Mouse (Mus musculus) gastrocnemius, postnatal 4 days (tissue): Measurements from ENCODE around the gene Spout1. TPM values are rescaled to one million over a fixed set of nuclear protein-coding genes. Genes with fewer than 3 reads are reported as not detected.
"Not testable (repeated sequence)": the region's sequence is repeated elsewhere in the genome, so short reads cannot be mapped to it uniquely, and the experiment has no call there.

Experiments used
- DNase-seq, 2 experiments: peaks; one replicate each; pipeline ENCODE4 v3.0.0; 2021 to 2022; ENCODE audit warnings: low spot score in 2 of 2, mixed read lengths in 2 of 2
- total RNA-seq, 2 experiments: library from RNA; stranded (reverse); gene quantifications; 2 replicates each; pipeline ENCODE4 v1.2.3; 2021

Gene Spout1
- total RNA-seq, 2 experiments from 2014 or later: 11.9 to 13.6 TPM

DNA sequence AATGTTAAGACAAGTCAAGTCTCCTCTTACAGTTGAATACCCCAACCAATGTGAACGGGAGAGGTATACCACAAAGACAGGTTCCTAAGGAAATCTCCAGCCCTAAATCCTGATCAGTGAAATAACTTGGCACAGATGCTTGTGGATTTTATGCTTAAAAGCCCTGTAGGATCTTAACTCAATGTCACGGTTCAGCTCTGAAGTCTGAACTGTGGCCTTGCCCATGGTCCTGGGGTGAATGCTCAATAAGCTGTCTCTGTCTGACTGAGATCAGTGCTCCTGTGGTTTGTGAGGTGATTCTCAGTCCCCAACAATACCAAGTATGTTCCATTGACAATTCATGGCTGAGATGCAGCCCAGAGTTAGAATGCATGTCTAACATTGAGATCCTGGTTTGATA, 4.2 kb upstream of the Spout1 start:
- no peak for DNase-seq

DNA sequence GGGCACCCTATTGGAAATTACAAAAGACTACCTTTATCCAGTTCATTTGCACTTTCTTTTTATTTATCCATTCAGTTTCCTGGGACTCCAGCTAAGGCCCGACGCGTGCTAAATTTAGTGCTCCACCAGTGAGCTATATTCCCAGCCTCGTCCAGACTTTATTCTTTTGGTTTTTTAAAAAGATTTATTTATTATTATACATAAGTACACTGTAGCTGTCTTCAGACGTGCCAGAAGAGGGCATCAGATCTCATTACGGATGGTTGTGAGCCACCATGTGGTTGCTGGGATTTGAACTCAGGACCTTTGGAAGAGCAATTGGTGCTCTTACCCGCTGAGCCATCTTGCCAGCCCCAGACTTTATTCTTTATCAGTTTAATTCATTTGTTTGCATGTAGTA, 452 bp upstream of the Spout1 start:
- not testable (repeated sequence) for DNase-seq

DNA sequence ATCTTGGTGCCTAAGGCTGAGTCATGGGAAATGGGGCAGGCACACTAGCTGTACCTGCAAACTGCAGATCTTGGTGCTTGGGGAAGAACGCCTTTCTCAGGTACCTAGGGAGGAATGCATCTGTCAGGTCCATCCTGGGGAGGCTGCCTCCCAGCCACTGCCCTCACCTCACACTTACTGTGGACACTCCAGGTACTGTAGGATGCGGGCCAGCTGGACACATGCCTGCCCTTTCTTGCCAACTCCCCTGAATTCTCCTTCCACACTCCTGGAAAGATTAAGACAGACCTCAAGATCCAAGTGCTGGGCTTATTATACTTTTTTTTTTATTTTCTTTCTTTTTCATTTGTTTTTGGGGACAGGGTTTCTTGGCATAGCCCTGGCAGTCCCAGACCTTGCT, 1.7 kb downstream of the Spout1 start:
- no peak for DNase-seq

DNA sequence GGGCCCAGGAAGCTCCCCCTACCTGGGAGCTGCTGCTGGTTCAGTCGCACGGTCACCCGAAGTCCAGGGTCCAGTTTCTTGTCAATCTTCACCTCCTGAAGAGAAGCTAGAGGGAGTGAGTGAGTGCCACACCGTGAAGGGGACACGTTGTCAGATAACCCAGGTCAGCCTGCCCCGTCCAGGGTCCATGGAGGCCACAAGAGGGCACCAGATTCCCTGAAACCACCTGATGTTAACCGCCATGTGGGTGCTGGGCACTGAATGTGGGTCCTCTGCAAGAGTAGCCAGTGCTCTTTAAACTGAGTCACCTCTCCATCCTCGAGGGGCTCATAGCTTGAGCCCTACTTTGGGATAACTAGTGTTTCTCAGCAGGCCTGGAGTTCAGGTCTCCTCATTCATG, 2.4 kb downstream of the Spout1 start:
- DNase-seq: no peak

DNA sequence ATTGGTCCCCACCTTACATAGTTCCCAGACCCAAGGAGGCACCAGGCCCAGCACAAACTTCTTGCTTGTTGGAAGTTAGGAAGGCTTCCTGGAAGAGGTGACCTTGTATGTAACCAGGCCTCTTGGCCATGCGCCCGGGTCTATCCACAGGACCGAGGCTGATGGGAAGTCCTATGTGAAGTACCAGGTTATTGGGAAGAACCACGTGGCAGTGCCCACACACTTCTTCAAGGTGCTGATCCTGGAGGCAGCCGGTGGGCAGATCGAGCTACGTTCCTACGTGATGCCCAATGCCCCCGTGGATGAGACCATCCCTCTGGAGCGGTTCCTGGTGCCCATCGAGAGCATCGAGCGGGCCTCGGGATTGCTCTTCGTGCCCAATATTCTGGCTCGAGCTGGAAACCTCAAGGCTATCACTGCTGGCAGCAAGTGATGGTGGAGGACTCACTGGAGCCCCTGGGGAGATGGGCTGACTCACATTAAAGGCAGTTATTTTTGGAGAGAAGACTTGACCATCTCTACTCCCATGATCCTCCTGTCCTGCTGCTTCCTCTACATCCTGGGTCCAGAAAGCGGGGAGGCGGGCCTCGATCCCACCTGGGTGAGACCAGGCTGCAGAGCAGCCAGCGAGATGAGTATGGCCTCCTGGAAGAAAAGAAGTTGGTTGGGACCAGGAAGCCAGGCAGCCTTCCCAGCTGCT, 4.6 kb downstream of the Spout1 start:
- no peak for DNase-seq

DNA sequence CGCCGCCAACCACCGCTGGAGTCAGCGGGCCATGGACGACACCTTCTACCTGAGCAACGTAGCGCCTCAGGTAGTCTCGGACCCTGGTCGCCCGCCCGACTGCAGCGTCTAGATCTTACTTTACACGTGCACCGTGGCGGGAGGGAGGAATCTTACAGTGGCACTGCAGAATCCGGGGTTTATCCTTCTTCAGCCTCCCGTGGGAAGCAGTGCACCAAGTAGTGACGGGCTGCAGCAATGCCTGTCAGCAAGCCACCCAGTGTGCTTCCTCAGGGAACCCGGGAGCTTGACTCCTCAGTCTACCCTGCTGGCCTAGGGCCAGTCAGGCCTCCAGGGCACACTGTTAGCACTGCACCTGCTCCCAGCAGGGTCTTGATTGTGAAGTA, 6.3 kb downstream of the Spout1 start:
- DNase-seq: no peak

DNA sequence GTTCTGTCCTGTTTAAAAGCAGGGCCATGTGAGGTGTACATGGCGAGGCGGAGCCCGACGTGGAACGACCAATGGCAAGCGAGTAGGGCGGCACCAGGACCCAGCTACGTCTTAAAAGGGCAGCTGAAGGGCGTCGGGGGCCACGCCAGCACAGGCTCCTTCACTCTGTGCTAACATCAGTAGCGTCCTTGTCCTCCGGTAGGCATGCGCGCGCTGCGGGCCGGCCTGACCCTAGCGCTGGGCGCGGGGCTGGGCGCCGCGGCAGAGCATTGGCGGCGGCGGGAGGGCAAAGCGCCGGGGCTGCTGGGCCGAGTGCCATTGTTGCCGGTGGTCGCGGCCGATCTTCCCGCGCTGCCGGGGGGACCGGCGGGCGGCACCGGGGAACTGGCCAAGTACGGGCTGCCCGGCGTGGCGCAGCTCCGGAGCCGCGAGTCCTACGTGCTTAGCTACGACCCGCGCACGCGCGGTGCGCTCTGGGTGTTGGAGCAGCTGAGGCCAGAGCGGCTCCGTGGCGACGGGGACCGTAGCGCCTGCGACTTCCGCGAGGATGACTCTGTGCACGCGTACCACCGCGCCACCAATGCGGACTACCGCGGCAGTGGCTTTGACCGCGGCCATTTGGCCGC, 6.8 kb downstream of the Spout1 start, which contains the start of gene Endog:
Endog (plus strand) TSS at position 123 of the 626 bp plus-strand sequence.
- peak; percentile 72 to 84 for DNase-seq

DNA sequence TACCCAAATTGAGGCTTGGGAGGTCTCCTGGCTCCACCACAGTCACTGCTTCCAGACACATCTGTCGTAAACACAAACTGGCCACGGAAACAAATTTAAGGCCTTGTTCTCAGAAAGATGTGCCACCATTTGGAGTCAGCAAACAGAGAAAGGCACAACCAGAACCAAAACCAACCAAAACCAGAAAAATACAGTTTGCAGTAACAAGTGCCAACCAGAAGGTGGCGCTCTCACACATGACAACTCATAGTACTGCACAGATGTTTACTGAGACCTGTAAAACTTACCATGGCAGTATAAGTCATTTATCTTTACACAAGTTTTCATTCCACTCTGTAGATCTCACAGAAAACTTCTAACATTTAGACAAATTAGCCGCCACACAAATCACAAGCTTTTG, 11.6 kb downstream of the Spout1 start:
- DNase-seq: no peak

DNA sequence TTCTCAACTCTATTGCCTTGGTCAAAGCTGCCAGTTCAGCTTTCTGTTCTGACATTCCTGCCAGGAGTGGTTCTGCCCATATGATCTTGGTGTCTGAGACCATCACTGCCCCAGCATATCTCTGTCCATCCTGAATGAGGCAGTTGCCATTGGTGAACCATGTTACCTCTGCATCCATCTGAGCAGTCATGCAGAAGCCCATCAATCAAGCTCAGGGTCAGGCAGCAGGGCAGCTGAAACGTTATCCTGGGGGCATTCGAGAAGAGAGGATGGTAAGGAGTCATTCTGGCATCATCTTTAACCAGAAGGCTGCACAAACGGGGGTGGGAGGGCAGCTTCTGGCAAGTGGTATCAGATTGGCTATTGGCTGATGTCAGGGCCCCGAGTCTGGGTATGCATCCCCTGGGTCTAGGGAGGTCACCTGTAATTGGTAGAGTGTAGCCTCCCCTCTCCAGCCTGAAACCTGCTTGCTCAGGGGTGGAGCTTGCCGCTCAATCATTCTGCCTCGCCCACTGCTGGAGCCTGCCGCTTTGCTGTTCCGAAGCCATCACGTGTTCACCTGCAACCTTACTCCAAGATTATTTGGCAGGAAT, 13.8 kb downstream of the Spout1 start:
- no peak for DNase-seq

DNA sequence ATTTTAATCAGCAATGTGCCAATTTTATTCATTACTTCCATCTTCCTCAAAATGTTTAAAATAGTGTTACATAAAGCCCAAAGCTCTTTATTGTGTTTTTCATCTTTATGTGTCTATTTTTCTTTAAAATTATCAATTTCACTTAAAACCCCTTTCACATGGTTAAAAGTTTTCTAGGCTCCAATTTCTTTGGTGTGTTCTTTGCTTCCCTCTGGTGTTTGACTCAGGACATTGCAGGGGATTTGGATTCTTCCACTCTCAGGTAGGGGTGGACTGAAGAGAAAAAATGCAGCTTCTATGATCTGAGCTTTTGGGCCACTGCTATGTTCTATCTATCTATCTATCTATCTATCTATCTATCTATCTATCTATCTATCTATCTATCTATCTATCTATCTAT, 16.4 kb downstream of the Spout1 start:
- no peak for DNase-seq

DNA sequence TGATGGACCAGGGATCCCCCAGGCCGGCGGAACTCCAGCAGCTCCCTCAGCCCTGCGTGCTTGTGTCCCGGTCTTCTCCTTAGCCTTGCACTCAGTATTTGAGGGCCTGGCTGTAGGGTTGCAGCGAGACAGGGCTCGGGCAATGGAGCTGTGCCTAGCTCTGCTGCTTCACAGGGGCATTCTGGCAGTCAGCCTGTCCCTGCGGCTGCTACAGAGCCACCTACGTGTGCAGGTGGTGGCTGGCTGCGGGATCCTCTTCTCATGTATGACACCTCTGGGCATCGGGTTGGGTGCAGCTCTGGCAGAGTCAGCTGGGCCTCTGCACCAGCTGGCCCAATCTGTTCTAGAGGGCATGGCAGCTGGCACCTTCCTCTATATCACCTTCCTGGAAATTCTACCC, 18.4 kb downstream of the Spout1 start:
- DNase-seq: not testable (repeated sequence)

DNA sequence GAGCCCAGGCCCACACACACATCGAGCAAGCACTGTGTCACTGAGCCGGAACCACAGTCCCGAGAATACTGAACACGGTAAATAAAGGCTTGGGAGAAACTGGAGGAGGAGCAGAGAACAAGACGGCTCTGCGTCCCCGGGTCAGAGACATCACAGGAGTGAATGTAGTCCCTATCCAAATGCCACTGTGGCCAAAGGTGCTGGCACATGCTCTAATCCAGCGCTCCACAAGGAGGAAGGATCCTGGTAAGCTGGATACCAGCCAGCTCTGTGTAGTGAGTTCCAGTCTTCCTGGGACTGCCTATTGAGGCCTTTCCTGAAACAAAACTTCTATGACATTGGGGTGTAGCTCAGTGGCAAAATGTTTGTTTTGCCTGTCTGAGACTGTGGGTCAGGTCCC, 25.6 kb downstream of the Spout1 start:
- no peak for DNase-seq

DNA sequence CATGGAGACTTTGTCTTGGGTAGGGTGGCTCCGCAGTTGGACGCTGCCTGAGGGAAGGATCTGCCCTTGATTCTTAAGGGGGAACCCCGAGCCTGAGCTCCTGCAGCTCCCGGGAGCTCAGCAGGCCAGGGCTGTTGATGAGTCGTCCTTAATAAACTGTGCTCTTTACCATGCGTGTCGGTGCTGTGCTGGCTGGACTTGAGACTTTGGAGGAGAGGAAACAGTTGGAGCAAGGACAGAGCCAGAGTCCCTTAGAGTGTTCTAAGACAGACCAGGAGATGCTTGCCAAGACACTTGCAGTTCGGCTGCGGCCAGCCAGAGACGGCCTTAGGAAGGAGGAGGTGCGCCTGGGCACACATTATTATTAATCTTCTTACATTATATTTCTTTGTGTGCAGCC, 26.4 kb downstream of the Spout1 start:
- no peak for DNase-seq

DNA sequence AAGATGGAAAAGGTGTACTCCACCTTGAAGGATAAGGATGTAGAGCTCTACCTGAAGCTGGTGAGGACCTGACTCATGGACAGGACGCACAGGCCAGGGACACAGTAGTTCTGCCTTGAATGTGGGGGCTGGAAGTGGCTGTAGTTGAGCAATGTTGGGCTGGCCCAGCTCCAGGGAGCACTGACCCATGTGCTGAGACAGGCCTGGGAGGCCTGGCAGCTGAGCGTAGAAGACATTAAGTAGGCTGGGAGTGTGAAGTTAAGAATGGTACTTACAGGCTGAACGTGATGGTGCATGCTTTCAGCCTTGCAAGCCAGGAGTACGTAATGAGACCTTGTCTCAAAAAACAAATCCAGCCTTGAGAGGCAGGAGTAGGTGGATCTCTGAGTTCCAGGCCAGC, 30.8 kb downstream of the Spout1 start:
- no peak for DNase-seq

DNA sequence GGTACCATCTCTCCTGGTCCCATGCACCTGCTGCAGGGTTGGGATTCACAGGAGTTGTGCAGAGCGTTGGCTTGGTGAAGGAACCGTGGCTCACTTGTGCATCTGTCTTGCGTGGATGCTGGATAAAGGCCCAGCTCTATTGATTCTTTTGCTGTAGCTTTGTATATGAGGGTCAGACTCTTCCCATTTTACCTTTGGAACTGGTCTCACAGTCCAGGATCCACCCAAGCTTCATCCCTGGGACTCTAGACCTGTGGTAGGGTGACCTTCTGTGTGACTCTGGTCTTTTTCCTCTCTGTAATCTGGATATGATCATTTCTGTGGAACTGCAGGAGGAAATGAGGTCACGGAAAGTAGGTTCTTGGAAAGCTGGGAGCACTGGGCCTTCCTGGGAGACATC, 33.8 kb downstream of the Spout1 start:
- no peak for DNase-seq

DNA sequence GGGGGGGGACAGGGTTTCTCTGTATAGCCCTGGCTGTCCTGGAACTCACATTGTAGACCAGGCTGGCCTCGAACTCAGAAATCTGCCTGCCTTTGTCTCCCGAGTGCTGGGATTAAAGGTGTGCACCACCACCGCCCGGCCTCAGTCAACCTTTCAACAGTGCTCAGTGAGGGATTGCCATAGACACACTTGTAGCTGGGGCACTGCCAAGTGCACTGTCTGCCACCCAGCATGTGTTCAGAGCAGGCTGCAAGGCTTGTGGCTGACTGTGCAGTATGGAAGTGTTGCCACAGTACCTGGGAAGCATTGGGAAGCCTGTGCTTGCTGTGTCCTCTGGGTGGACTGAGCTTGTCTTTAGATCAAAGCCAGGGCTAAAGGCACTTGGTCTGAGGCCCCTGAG, 38.2 kb downstream of the Spout1 start:
- DNase-seq: not testable (repeated sequence)

DNA sequence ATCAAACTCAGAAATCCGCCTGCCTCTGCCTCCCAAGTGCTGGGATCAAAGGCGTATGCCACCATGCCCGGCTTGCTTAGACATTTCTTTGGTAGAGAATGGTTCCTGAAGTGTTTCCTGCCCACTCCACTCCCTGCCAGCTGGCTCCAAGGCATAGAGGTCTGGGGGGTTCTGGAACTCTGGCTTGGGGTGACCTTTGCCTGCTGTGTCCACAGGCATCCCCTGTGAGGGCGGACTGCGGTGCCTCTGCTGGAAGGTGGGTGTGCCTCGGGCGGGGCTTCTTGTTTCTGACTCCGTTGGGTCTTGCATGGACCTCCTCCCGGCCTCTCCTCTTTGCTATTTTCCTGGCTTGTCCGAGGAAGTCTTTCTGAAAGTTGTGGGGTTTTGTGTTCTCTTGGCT, 41.8 kb downstream of the Spout1 start:
- no peak for DNase-seq

DNA sequence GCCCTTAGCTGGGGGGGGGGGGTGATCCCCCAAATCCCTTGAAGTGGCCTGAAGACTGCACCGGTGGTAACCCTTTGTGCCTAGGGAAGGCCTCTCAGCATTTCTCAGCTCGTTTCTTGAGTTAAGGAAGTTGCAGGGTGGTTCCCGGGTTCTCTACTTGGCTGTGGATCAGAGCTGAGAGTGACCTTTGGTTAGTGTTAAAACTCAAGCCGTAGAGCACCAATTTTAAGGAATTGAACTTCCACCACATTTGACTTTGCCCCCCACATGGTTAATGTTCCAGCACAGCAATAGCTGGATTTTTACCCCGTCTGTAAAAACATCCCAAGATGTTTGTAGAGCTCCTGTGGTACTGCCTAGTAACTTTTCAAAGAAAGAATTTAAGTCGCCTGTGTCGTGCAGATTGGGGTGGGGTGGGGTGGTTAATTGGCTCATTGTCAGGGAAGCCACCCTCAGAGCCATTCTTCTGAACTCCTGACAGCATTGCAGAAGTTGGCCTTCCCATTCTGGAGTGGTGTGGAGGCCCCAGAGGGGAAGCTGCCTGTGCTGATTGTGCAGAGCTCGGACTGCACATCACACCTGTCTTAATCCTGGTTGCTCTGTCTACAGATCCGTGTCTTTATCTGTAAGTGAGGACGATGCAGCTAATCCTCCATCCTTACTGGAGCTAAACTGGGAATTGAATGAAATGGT, 43.2 kb downstream of the Spout1 start:
- DNase-seq: no peak

DNA sequence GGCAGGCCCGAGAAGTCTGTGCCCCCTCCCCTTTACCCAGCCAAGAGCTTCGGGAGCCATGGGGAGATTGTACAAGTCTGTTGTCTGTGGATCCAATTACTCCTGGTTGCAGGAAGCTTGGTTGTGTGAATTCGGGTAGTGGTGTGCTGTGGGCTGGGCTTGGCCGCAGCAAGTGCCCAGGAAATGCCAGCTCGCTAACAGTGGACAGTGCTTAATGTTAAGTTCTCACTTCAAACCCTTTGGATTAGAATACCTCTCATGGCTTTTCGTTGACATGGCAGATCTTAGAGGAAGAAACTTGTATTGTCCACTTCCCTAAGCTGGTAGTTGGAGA, 43.9 kb downstream of the Spout1 start:
- DNase-seq: no peak

DNA sequence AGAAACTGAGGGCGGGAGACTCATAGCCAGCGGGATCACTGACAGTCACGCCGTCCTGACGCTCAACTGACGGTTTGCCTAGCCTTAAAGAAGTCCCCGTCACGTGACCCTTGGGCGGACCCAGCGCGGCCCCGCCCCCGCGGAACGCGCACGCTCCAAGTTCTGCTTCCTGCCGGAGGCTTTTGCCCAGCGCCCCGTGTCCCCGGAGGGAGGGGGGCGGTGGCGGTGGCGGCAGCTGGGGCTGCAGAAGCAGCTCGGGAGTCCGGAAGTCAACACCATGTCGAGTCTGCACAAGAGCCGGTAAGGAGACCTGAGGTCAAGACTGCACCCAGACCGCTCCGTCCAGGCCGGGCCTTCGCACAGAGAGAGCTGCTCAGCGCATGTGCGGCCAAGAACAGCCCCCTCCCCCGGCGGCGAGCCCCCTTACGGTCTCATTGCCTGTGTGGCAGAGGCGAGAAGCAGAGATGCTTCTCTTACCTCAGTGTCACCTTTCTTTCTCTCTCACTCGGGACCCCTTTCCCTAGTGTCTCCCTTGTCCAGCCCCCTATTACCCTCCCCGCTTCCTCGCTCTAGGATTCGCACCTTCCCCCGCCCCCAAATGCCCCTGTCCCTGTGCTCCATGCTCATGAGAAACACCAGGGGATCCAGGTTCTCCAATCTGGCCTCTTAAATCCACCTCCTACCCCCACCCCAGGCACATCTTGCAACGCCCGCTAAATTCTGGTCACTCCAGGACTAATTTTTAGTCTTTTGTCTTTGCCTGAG, 44.5 kb downstream of the Spout1 start, which contains the start of gene Tbc1d13:
Tbc1d13 (plus strand) TSS at position 134 of the 765 bp plus-strand sequence.
- DNase-seq: peak; percentile 97 to 98
